Mouse (Mus musculus) neural tube, embryonic 13.5 days (tissue): ENCODE results near the gene Commd9. TPM values are rescaled to one million over a fixed set of nuclear protein-coding genes. Genes with fewer than 3 reads are reported as not detected.

Source experiments
- ATAC-seq: fragments of 200-750 bp; cut with Nextera tagmentation; 2 replicates; pipeline ENCODE4 v1.8.0; 2017; ENCODE audit warnings: low read depth, mild to moderate bottlenecking, moderate TSS enrichment, moderate library complexity
- H3K27ac ChIP-seq: fragments of 300-500 bp; sonication (generic); replicated peaks from 2 replicates; pipeline ENCODE4 v1.5.1; 2015; ENCODE audit warnings: moderate library complexity, mild to moderate bottlenecking, inconsistent platforms
- H3K27me3 ChIP-seq: fragments of 300-500 bp; sonication (generic); 2 replicates; pipeline ENCODE4 v1.6.1; 2015; ENCODE audit warnings: mild to moderate bottlenecking, inconsistent platforms
- H3K36me3 ChIP-seq: fragments of 300-500 bp; sonication (generic); 2 replicates; pipeline ENCODE4 v1.6.1; 2015; ENCODE audit warnings: mild to moderate bottlenecking, inconsistent platforms
- H3K4me1 ChIP-seq: fragments of 300-500 bp; sonication (generic); replicated peaks from 2 replicates; pipeline ENCODE4 v1.6.1; 2015; ENCODE audit warnings: inconsistent platforms
- H3K4me2 ChIP-seq: fragments of 300-500 bp; sonication (generic); 2 replicates; pipeline ENCODE4 v1.6.1; 2015; ENCODE audit warnings: inconsistent platforms, mild to moderate bottlenecking, moderate library complexity
- H3K4me3 ChIP-seq: fragments of 300-500 bp; sonication (generic); 2 replicates; pipeline ENCODE4 v1.5.1; 2015; ENCODE audit warnings: mild to moderate bottlenecking, inconsistent platforms
- H3K9ac ChIP-seq: fragments of 300-500 bp; sonication (generic); 2 replicates; pipeline ENCODE4 v1.6.1; 2015; ENCODE audit warnings: moderate library complexity, mild to moderate bottlenecking, inconsistent platforms
- H3K9me3 ChIP-seq: fragments of 300-500 bp; sonication (generic); 2 replicates; pipeline ENCODE4 v1.6.1; 2016; ENCODE audit warnings: inconsistent platforms
- WGBS: fragments of 180-500 bp; shearing (Covaris S2); methylation state at CpG from one replicate; pipeline ENCODE4 v1.1.7; 2015; 5-methylcytosine and 5-hydroxymethylcytosine counted together
- polyA plus RNA-seq: library from polyadenylated mRNA; unstranded; fragments of >200 nt; fragmentation: Nextera tagmentation; extraction: Ambion mirVana; gene quantifications from 2 replicates; pipeline ENCODE4 v1.2.1, GENCODE M21; 2015

The Commd9 gene
- polyA plus RNA-seq, 1 experiment from 2014 or later: 96.4 TPM

DNA sequence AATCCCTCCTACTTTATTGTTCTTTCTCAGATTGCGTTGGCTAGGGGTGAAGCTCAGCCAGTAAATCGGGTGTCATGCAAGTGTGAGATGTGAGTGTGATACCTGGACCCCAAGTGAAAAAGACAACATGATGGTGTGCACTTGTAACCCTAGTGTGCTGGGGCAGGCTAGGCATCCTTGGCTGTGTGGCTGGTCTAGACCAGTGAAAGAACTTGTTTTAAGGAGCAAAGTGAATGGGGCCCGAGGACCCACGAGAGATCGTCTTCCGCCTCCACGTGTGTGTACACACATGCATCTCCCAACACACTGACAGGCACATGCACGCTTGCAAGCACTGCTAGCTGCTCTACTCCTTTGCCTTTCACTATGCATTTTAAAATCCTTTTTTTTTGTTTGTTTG lies 2.8 kb downstream of the Commd9 start:
- no peak for ATAC-seq

DNA sequence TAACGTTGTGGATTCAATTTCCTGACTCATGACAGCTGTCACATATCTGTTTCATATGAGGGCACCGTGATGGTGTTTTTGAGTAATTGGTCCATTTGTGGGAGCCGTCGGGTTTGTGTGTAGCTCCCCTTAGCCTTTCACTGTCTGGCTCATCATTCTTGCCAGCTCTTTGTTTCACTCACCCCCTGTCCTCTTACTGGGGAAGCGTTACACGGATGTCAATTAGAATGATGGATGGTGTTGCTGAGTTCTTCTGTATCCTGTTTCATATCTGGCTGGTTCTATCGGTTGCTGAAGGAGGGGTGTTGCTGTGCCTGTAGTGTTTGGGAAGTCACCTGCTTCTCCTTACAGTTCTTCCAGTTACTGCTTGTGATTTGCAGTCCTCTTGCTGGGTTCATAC lies 5.1 kb downstream of the Commd9 start:
- WGBS: 30% methylated on average over 7 of the region's 7 CpGs
- H3K4me1 ChIP-seq: peaks cover 24% of the 10 kb centered on the region
- peak overlapping the region; percentile 59; the same call in 1 of the 2 replicates for H3K27ac ChIP-seq
- no peaks in the 10 kb centered on the region for H3K27me3 ChIP-seq
- no peaks in the 10 kb centered on the region for H3K9me3 ChIP-seq
- ATAC-seq: no peak
- H3K4me3 ChIP-seq: no peak overlapping the region
- H3K4me2 ChIP-seq: no peak overlapping the region
- H3K36me3 ChIP-seq: peaks cover 11% of the 10 kb centered on the region; the same call in 1 of the 2 replicates
- 0 out of 2 replicates have a peak overlapping the region, but pooled peaks have one; percentile 26 for H3K9ac ChIP-seq

More for the DNA sequence above, 2.8 kb downstream of the Commd9 start:
- no peaks in the 10 kb centered on the region for H3K36me3 ChIP-seq
- H3K4me2 ChIP-seq: no peak overlapping the region
- H3K4me1 ChIP-seq: peaks cover 23% of the 10 kb centered on the region
- no peak overlapping the region for H3K9ac ChIP-seq
- H3K27ac ChIP-seq: no peak overlapping the region
- no peaks in the 10 kb centered on the region for H3K27me3 ChIP-seq
- no peak overlapping the region for H3K4me3 ChIP-seq
- H3K9me3 ChIP-seq: no peaks in the 10 kb centered on the region
- WGBS: 87% methylated on average over 8 of the region's 8 CpGs

DNA sequence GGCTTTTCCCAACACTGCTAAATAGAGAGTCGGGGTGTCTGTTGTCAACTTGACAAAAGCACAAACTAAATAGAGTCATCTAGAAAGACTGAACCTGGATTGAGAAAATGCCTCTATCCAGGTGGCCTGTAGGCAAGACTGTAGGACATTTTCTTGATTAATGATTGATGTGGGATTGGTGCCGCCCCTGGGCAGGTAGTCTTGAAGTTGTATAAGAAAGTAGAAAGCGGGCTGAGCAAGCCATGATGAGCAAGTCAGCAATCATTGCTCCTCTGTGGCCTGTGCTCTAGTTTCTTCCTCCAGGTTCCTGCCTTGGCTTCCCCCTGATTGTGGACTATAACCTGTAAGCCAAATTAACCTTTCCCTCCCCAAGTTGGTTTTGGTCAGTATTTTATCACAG lies 8.1 kb downstream of the Commd9 start:
- Histone ChIP-seq H3K9me3 (no peaks in the 10 kb centered on the region), H3K36me3 (peaks cover 23% of the 10 kb centered on the region; the same call in 1 of the 2 replicates), H3K27ac (no peak overlapping the region), H3K9ac (no peak overlapping the region), H3K27me3 (no peaks in the 10 kb centered on the region), H3K4me2 (no peak overlapping the region), H3K4me1 (peaks cover 17% of the 10 kb centered on the region), H3K4me3 (no peak overlapping the region)
- 98% methylated on average over 3 of the region's 3 CpGs for WGBS
- no peak for ATAC-seq

DNA sequence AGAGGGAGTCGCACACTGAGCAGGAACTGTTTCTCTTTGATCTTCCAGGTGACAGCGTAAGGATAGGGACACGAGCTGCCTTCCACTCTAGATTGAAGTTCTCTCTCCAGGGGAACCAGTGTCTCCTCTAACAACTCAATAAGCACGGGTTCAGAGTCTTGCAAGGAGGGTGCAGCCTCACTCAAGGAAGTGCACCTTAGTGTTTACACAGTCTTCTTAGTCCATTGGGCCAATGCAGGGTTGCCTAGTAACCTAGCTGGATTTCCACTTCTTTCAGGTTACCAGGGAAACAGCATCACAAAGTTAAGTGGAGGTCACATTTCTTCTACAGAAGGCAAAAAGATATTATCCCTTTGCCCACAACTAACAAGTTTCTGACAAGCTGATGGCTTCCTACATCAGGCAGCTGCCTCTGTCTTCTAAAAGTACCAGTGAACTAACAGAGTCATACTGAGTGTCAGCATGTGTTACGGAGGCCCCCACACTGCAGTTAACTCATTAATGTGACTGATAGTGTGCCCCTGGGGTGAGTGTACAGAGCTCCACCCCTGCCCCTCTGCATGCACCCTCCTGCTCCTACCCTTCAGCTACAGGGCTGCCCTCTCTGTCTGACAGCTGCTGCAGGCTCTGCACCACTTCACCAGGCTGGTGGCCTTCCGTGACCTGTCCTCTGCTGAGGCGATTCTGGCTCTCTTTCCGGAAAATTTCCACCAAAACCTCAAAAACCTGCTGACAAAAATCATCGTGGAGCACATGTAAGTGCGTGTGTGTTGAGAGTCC lies 10.6 kb downstream of the Commd9 start:
- no peak overlapping the region for H3K4me3 ChIP-seq
- H3K9ac ChIP-seq: no peak overlapping the region
- H3K36me3 ChIP-seq: peaks cover 44% of the 10 kb centered on the region
- no peaks in the 10 kb centered on the region for H3K27me3 ChIP-seq
- H3K27ac ChIP-seq: no peak overlapping the region
- peaks cover 13% of the 10 kb centered on the region for H3K4me1 ChIP-seq
- ATAC-seq: no peak
- WGBS: 68% methylated on average over 10 of the region's 10 CpGs
- no peak overlapping the region for H3K4me2 ChIP-seq
- H3K9me3 ChIP-seq: no peaks in the 10 kb centered on the region

DNA sequence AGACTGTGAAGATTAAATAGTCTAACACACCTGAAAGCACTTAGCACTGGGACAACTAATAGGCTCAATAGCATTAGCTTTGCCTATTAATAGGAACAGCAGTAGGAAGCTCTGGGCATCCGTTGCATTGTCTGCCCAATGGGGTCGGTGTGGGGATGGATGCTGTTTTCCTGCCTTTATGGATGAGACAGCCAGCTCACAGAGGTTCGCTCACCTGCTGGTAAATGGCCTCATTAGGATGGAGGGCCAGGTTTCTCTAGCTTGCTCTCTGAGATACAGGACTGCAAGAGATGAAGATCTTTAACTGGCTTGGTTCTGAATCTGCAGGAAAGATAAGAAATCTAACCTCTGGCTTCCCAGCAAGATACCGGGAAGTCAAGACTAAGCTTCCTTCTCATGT lies 16.1 kb downstream of the Commd9 start:
- Histone ChIP-seq H3K4me3 (no peak overlapping the region), H3K27ac (no peak overlapping the region), H3K27me3 (no peaks in the 10 kb centered on the region), H3K9ac (no peak overlapping the region), H3K4me1 (peaks cover 7% of the 10 kb centered on the region), H3K9me3 (no peaks in the 10 kb centered on the region), H3K4me2 (no peak overlapping the region), H3K36me3 (peaks cover 23% of the 10 kb centered on the region)
- no peak for ATAC-seq
- 66% methylated on average over 4 of the region's 4 CpGs for WGBS

DNA sequence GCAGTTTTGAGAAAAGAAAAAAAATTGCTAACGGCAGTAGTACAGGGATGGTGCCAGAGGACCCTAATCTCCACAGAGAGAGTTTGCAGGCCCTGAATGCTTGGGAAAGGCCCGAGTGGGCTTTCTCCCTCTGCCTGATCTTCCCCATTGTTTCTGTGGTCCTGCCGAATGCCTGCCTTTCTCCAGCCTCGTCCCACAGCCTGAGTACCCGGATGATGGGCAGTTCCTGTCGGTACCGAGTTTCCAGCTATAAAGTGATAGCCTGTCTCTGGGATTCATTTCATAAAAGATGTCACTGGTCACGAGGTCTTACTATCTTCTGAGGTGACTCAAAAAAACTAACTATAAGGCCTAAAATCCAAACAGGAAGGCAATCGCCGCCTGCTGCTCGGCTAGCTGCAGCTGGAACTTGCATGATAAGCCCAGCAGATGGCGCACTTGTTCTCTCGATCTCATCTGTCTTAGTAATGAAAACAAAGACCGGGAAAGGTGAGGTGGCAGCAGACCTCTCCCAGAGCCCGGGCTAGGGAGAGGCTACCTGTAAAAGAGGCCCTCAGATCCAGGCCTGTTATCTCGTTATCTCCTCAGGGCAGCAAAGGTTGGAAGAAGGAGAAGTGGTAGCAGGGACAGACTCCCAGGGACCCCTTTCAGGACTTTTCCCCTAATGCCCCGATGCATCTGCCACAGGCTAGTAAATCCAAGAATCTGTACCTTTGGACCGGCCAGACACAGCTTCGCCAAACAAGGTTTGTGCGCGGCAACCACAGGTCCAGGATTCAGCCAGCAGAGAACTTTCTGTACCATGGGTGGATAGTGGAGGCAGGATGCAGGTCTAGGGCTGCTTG lies 19.7 kb downstream of the Commd9 start:
- peak; percentile 80 for ATAC-seq
- Histone ChIP-seq H3K36me3 (peaks cover 12% of the 10 kb centered on the region), H3K27ac (no peak overlapping the region), H3K4me3 (no peak overlapping the region), H3K27me3 (no peaks in the 10 kb centered on the region), H3K4me1 (peaks cover 24% of the 10 kb centered on the region), H3K9me3 (0 out of 2 replicates have a peak, but pooled peaks cover 6% of the 10 kb centered on the region), H3K9ac (peak overlapping the region; percentile 62), H3K4me2 (peak overlapping the region; percentile 34)
- 23% methylated on average over 21 of the region's 21 CpGs for WGBS

DNA sequence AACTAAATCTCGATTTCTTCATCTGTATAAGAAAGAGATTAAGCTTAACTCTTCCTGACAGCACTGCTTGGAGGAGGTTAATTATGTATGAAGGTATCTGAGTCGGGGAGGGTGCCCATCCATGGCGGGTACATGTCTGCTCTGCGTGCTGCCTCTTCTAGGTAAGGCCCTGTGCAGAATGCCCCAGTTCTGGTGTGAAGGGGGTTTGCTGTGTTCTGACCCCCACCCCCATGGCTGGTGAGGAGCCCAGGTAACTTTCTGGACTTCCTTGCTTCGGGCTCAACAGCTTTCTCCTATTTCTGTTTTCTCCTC lies 20.3 kb downstream of the Commd9 start:
- Histone ChIP-seq H3K4me1 (peaks cover 24% of the 10 kb centered on the region), H3K4me2 (peak overlapping the region; percentile 34), H3K27ac (no peak overlapping the region), H3K9me3 (0 out of 2 replicates have a peak, but pooled peaks cover 6% of the 10 kb centered on the region), H3K36me3 (peaks cover 8% of the 10 kb centered on the region; the same call in 1 of the 2 replicates), H3K4me3 (no peak overlapping the region), H3K27me3 (no peaks in the 10 kb centered on the region), H3K9ac (peak overlapping the region; percentile 62)
- 69% methylated on average over 5 of the region's 5 CpGs for WGBS
- ATAC-seq: peak; percentile 63

DNA sequence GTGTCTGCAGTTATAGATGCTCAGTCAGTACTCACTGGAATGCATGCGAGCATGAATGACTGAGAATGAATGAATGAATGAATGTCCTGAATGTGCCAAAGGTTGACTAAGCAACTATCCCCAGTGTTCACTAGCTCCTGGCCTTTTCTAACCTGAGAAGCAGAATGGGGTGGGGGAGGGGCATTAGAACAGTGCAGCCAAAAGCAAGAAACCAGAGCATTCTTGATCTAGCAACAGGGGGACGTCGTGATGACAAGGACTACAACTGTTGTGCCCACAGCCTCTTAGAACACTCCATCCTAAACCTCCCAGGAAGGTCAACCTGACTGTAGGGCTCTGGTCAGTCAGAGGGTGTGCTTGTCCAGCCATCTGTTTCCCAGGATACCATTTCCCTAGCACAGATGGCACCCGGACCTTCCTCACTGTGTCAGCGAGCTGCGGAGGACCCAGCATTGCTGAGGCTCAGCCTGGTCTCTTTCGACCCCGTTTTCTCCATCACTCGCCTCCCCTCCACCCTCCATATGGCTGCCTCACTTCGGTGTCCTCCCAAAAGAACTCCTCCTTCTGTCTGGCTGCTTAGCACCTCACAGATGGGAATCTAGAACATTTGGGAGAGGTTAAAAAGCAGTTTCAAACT lies 21.5 kb downstream of the Commd9 start:
- peaks cover 8% of the 10 kb centered on the region; the same call in 1 of the 2 replicates for H3K36me3 ChIP-seq
- no peak for ATAC-seq
- H3K4me3 ChIP-seq: no peak overlapping the region
- H3K9me3 ChIP-seq: 0 out of 2 replicates have a peak, but pooled peaks cover 6% of the 10 kb centered on the region
- H3K9ac ChIP-seq: no peak overlapping the region
- no peak overlapping the region for H3K27ac ChIP-seq
- WGBS: 67% methylated on average over 10 of the region's 10 CpGs
- peaks cover 24% of the 10 kb centered on the region for H3K4me1 ChIP-seq
- H3K4me2 ChIP-seq: no peak overlapping the region
- H3K27me3 ChIP-seq: no peaks in the 10 kb centered on the region

DNA sequence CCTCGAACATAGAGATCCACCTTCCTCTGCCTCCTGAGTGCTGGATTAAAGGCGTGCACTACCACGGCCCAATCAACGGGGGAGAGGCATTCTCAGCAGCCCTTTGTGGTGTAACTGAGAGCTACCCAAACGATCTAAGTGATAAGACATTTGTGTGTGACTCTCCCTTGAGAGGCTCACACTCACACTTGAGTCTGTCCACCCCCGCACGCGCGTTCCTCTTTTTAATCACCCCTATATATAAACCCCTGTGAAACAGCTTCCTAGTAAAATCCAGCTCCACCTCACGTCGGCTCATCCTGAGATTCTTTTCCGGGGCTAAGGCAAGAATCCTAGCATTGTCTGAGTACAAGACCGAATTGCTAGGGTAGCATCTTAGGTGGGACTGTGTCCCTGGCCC lies 22.7 kb downstream of the Commd9 start:
- WGBS: 73% methylated on average over 13 of the region's 13 CpGs
- Histone ChIP-seq H3K4me2 (no peak overlapping the region), H3K4me3 (no peak overlapping the region), H3K36me3 (peaks cover 8% of the 10 kb centered on the region; the same call in 1 of the 2 replicates), H3K4me1 (peaks cover 24% of the 10 kb centered on the region), H3K9ac (no peak overlapping the region), H3K9me3 (0 out of 2 replicates have a peak, but pooled peaks cover 6% of the 10 kb centered on the region), H3K27ac (0 out of 2 replicates have a peak overlapping the region, but pooled peaks have one; percentile 23), H3K27me3 (no peaks in the 10 kb centered on the region)
- no peak for ATAC-seq

DNA sequence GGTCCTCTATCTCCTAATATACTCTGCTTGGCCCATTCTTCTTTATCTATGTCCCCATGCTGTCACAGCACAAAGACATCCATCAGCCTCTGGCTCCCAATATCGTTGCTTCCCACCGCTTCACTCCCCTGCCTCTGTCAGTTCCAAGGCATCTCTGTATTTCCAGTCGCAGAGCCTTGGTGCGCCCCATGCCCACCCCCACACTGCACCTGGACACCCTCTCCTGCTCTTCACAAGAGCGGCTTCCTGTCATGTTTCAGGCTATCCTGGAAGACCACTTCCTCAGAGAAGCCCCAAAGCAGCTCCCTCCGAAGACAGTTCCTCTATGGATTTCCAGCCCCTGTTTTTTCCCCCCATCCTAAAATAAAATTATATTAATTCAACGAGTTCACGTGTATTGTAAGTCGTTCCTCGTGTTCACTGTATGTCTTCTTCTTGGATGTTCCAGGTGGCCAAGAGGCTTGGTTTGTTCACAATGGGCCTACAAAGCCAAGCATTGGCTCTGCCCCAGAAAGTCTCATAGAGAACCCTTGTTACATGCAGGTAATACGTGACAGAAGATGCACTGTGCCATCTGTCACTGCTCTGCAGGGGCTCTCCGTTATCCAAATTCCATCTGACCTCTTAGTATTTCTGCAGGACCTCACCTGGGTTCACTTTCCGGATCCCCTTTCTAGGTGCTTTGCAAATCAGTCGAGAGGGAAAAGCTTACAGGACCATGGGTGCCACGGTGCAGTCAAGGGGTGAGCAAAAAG lies 23.5 kb downstream of the Commd9 start:
- 82% methylated on average over 15 of the region's 15 CpGs for WGBS
- Histone ChIP-seq H3K4me3 (no peak overlapping the region), H3K27ac (no peak overlapping the region), H3K4me2 (no peak overlapping the region), H3K4me1 (peaks cover 24% of the 10 kb centered on the region), H3K9ac (no peak overlapping the region), H3K9me3 (0 out of 2 replicates have a peak, but pooled peaks cover 6% of the 10 kb centered on the region), H3K36me3 (peaks cover 8% of the 10 kb centered on the region; the same call in 1 of the 2 replicates), H3K27me3 (no peaks in the 10 kb centered on the region)
- no peak for ATAC-seq

DNA sequence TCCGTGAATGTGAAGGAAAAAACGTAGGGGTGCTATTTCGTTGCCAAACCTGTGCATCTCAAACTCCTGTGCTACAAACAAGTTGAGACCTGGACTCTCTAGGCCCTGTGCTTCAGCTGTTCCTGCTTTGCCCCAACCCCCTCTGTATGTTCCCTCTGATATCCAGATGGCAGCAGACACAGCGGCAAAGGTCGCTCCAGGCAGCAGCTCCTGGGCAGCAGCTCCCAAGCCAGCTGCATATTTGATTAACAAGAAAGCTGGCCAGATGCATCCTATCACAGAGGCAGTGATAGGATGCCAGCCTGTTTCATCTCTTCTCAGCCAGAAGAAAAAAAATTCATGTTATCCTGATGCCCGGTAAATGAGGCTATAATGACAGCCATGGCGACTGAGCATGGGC lies 32.5 kb downstream of the Commd9 start:
- Histone ChIP-seq H3K36me3 (no peaks in the 10 kb centered on the region), H3K4me1 (peaks cover 23% of the 10 kb centered on the region), H3K27ac (peak overlapping the region; percentile 14; the same call in 1 of the 2 replicates), H3K9me3 (peaks cover 5% of the 10 kb centered on the region; the same call in 1 of the 2 replicates), H3K4me2 (no peak overlapping the region), H3K9ac (no peak overlapping the region), H3K27me3 (no peaks in the 10 kb centered on the region), H3K4me3 (no peak overlapping the region)
- ATAC-seq: no peak
- WGBS: 74% methylated on average over 7 of the region's 7 CpGs
